Mouse (Mus musculus): ENCODE data around the gene Ugt2a1. TPM values are rescaled to one million over a fixed set of nuclear protein-coding genes. Genes with fewer than 3 reads are reported as not detected.
"Not testable (repeated sequence)": the region's sequence is repeated elsewhere in the genome, so short reads cannot be mapped to it uniquely, and the experiment has no call there.

Ugt2a1 gene
- not detected in 2 replicates for polyA plus RNA-seq (2014; fragmentation: Nextera tagmentation; extraction: Ambion mirVana)

- no peak for DNase-seq (ENCODE audit: low spot score)
- no peaks in the 10 kb centered on the region for H3K27me3 ChIP-seq (ENCODE audit: control insufficient read depth, insufficient read depth, low read length)
These were observed at the start of gene Ugt2a1 for GRCm38 (mm10) chr5:87490771-87491170. Ugt2a1 (minus strand) TSS chr5:87490871.

GRCm38 (mm10) chr5:87538111-87538510 is 47.4 kb upstream of the Ugt2a1 start, which contains the start of gene Sult1b1:
Sult1b1 (minus strand) TSS chr5:87538195.
- Histone ChIP-seq H3K4me3 (ENCODE audit: low read depth, low read length) (no peak within 1 kb of the TSS), H3K4me2 (replicated peaks; ENCODE audit: low read depth, low read length) (no peak within 1 kb of the TSS), H3K27me3 (ENCODE audit: control insufficient read depth, insufficient read depth, low read length) (no peaks in the 10 kb centered on the region), H3K9me3 (ENCODE audit: control insufficient read depth, low read length) (no peaks in the 10 kb centered on the region), H3K4me1 (replicated peaks; ENCODE audit: control insufficient read depth, insufficient read depth, low read length) (no peaks in the 10 kb centered on the region), H3K36me3 (ENCODE audit: control insufficient read depth, insufficient read depth, low read length) (no peaks in the 10 kb centered on the region), H3K27ac (ENCODE audit: low read depth, low read length) (no peak within 1 kb of the TSS), H3K9ac (ENCODE audit: low read depth, low read length) (no peak within 1 kb of the TSS)
- ATAC-seq (ENCODE audit: low FRiP score) (no peak), DNase-seq (ENCODE audit: low spot score) (no peak)
- WGBS = 97% methylated on average over 2 of the region's 2 CpGs

More at GRCm38 (mm10) chr5:87490771-87491170, at the start of gene Ugt2a1:
- H3K9me3 ChIP-seq (ENCODE audit: control insufficient read depth, low read length) = no peaks in the 10 kb centered on the region
- no peaks in the 10 kb centered on the region for H3K36me3 ChIP-seq (ENCODE audit: control insufficient read depth, insufficient read depth, low read length)
- no peaks in the 10 kb centered on the region for H3K4me1 ChIP-seq (replicated peaks; ENCODE audit: control insufficient read depth, insufficient read depth, low read length)
- WGBS = 87% methylated on average over 1 of the region's 1 CpGs
- no peak within 1 kb of the TSS for H3K4me2 ChIP-seq (replicated peaks; ENCODE audit: low read depth, low read length)
- no peak within 1 kb of the TSS for H3K9ac ChIP-seq (ENCODE audit: low read depth, low read length)
- H3K4me3 ChIP-seq (ENCODE audit: low read depth, low read length) = no peak within 1 kb of the TSS
- H3K27ac ChIP-seq (ENCODE audit: low read depth, low read length) = no peak within 1 kb of the TSS
- no peak for ATAC-seq (ENCODE audit: low FRiP score)

GRCm38 (mm10) chr5:87535994-87536644 is 45.4 kb upstream of the Ugt2a1 start:
- no peak overlapping the region for H3K9ac ChIP-seq (ENCODE audit: low read depth, low read length)
- no peaks in the 10 kb centered on the region for H3K36me3 ChIP-seq (ENCODE audit: control insufficient read depth, insufficient read depth, low read length)
- ATAC-seq (ENCODE audit: low FRiP score) = no peak

GRCm38 (mm10) chr5:87532288-87532687 is 41.6 kb upstream of the Ugt2a1 start:
- no peak for DNase-seq (ENCODE audit: low spot score)
- H3K36me3 ChIP-seq (ENCODE audit: control insufficient read depth, insufficient read depth, low read length) = no peaks in the 10 kb centered on the region
- no peak overlapping the region for H3K4me3 ChIP-seq (ENCODE audit: low read depth, low read length)
- ATAC-seq (ENCODE audit: low FRiP score) = no peak
- no peaks in the 10 kb centered on the region for H3K9me3 ChIP-seq (ENCODE audit: control insufficient read depth, low read length)
- no peak overlapping the region for H3K9ac ChIP-seq (ENCODE audit: low read depth, low read length)
- 82% methylated on average over 2 of the region's 2 CpGs for WGBS
- H3K4me1 ChIP-seq (replicated peaks; ENCODE audit: control insufficient read depth, insufficient read depth, low read length) = no peaks in the 10 kb centered on the region
- H3K4me2 ChIP-seq (replicated peaks; ENCODE audit: low read depth, low read length) = no peak overlapping the region
- no peaks in the 10 kb centered on the region for H3K27me3 ChIP-seq (ENCODE audit: control insufficient read depth, insufficient read depth, low read length)
- H3K27ac ChIP-seq (ENCODE audit: low read depth, low read length) = no peak overlapping the region

More at GRCm38 (mm10) chr5:87535994-87536644, 45.4 kb upstream of the Ugt2a1 start:
- DNase-seq (ENCODE audit: low spot score) = no peak
- Histone ChIP-seq H3K4me3 (ENCODE audit: low read depth, low read length) (no peak overlapping the region), H3K4me2 (replicated peaks; ENCODE audit: low read depth, low read length) (no peak overlapping the region), H3K27me3 (ENCODE audit: control insufficient read depth, insufficient read depth, low read length) (no peaks in the 10 kb centered on the region), H3K4me1 (replicated peaks; ENCODE audit: control insufficient read depth, insufficient read depth, low read length) (no peaks in the 10 kb centered on the region), H3K9me3 (ENCODE audit: control insufficient read depth, low read length) (no peaks in the 10 kb centered on the region), H3K27ac (ENCODE audit: low read depth, low read length) (no peak overlapping the region)
- 66% methylated on average over 4 of the region's 4 CpGs for WGBS

- ATAC-seq (ENCODE audit: low FRiP score); H3K4me1 ChIP-seq (replicated peaks; ENCODE audit: control insufficient read depth, insufficient read depth, low read length); H3K36me3 ChIP-seq (ENCODE audit: control insufficient read depth, insufficient read depth, low read length); H3K4me2 ChIP-seq (replicated peaks; ENCODE audit: low read depth, low read length); DNase-seq (ENCODE audit: low spot score); H3K27ac ChIP-seq (ENCODE audit: low read depth, low read length); H3K4me3 ChIP-seq (ENCODE audit: low read depth, low read length); H3K9me3 ChIP-seq (ENCODE audit: control insufficient read depth, low read length); H3K9ac ChIP-seq (ENCODE audit: low read depth, low read length); H3K27me3 ChIP-seq (ENCODE audit: control insufficient read depth, insufficient read depth, low read length): not testable (repeated sequence)
- 89% methylated on average over 2 of the region's 2 CpGs for WGBS
These were observed 32.9 kb upstream of the Ugt2a1 start for GRCm38 (mm10) chr5:87523561-87523960.

- no peak overlapping the region for H3K27ac ChIP-seq (ENCODE audit: low read depth, low read length)
- H3K4me1 ChIP-seq (replicated peaks; ENCODE audit: control insufficient read depth, insufficient read depth, low read length) = no peaks in the 10 kb centered on the region
- ATAC-seq (ENCODE audit: low FRiP score) (no peak), DNase-seq (ENCODE audit: low spot score) (no peak)
- no peaks in the 10 kb centered on the region for H3K9me3 ChIP-seq (ENCODE audit: control insufficient read depth, low read length)
- H3K36me3 ChIP-seq (ENCODE audit: control insufficient read depth, insufficient read depth, low read length) = no peaks in the 10 kb centered on the region
- H3K4me2 ChIP-seq (replicated peaks; ENCODE audit: low read depth, low read length) = no peak overlapping the region
- 69% methylated on average over 4 of the region's 4 CpGs for WGBS
- no peak overlapping the region for H3K9ac ChIP-seq (ENCODE audit: low read depth, low read length)
- no peak overlapping the region for H3K4me3 ChIP-seq (ENCODE audit: low read depth, low read length)
- H3K27me3 ChIP-seq (ENCODE audit: control insufficient read depth, insufficient read depth, low read length) = no peaks in the 10 kb centered on the region
These were observed 15.2 kb upstream of the Ugt2a1 start for GRCm38 (mm10) chr5:87505776-87506458.

- no peak overlapping the region for H3K9ac ChIP-seq (ENCODE audit: low read depth, low read length)
- no peak overlapping the region for H3K4me2 ChIP-seq (replicated peaks; ENCODE audit: low read depth, low read length)
- ATAC-seq (ENCODE audit: low FRiP score) = no peak
- DNase-seq (ENCODE audit: low spot score) = no peak
- no peaks in the 10 kb centered on the region for H3K4me1 ChIP-seq (replicated peaks; ENCODE audit: control insufficient read depth, insufficient read depth, low read length)
- no peaks in the 10 kb centered on the region for H3K9me3 ChIP-seq (ENCODE audit: control insufficient read depth, low read length)
- no peaks in the 10 kb centered on the region for H3K27me3 ChIP-seq (ENCODE audit: control insufficient read depth, insufficient read depth, low read length)
- no peak overlapping the region for H3K4me3 ChIP-seq (ENCODE audit: low read depth, low read length)
- no peak overlapping the region for H3K27ac ChIP-seq (ENCODE audit: low read depth, low read length)
- H3K36me3 ChIP-seq (ENCODE audit: control insufficient read depth, insufficient read depth, low read length) = no peaks in the 10 kb centered on the region
- WGBS = 72% methylated on average over 1 of the region's 1 CpGs
These were observed 12.0 kb upstream of the Ugt2a1 start for GRCm38 (mm10) chr5:87502687-87503086.

- Histone ChIP-seq H3K4me1 (replicated peaks; ENCODE audit: control insufficient read depth, insufficient read depth, low read length) (no peaks in the 10 kb centered on the region), H3K4me3 (ENCODE audit: low read depth, low read length) (no peak overlapping the region)
- no peak for ATAC-seq (ENCODE audit: low FRiP score)
These were observed 8.7 kb upstream of the Ugt2a1 start for GRCm38 (mm10) chr5:87499341-87499740.

GRCm38 (mm10) chr5:87498936-87499335 is 8.3 kb upstream of the Ugt2a1 start:
- no peak overlapping the region for H3K27ac ChIP-seq (ENCODE audit: low read depth, low read length)
- H3K27me3 ChIP-seq (ENCODE audit: control insufficient read depth, insufficient read depth, low read length) = no peaks in the 10 kb centered on the region
- no peaks in the 10 kb centered on the region for H3K36me3 ChIP-seq (ENCODE audit: control insufficient read depth, insufficient read depth, low read length)
- no peaks in the 10 kb centered on the region for H3K9me3 ChIP-seq (ENCODE audit: control insufficient read depth, low read length)
- H3K4me1 ChIP-seq (replicated peaks; ENCODE audit: control insufficient read depth, insufficient read depth, low read length) = no peaks in the 10 kb centered on the region
- no peak overlapping the region for H3K4me3 ChIP-seq (ENCODE audit: low read depth, low read length)
- no peak overlapping the region for H3K4me2 ChIP-seq (replicated peaks; ENCODE audit: low read depth, low read length)
- ATAC-seq (ENCODE audit: low FRiP score) (no peak), DNase-seq (ENCODE audit: low spot score) (no peak)
- H3K9ac ChIP-seq (ENCODE audit: low read depth, low read length) = no peak overlapping the region

More at GRCm38 (mm10) chr5:87499341-87499740, 8.7 kb upstream of the Ugt2a1 start:
- H3K9ac ChIP-seq (ENCODE audit: low read depth, low read length) = no peak overlapping the region
- no peak for DNase-seq (ENCODE audit: low spot score)
- no peak overlapping the region for H3K4me2 ChIP-seq (replicated peaks; ENCODE audit: low read depth, low read length)
- no peaks in the 10 kb centered on the region for H3K36me3 ChIP-seq (ENCODE audit: control insufficient read depth, insufficient read depth, low read length)
- no peak overlapping the region for H3K27ac ChIP-seq (ENCODE audit: low read depth, low read length)
- H3K9me3 ChIP-seq (ENCODE audit: control insufficient read depth, low read length) = no peaks in the 10 kb centered on the region
- H3K27me3 ChIP-seq (ENCODE audit: control insufficient read depth, insufficient read depth, low read length) = no peaks in the 10 kb centered on the region

Data from hindbrain, embryonic 11.5 days (tissue).